Mouse (Mus musculus): ENCODE results near the gene Hpcal1. TPM values are rescaled to one million over a fixed set of nuclear protein-coding genes. Genes with fewer than 3 reads are reported as not detected.

Hpcal1 gene
- polyA plus RNA-seq, 1 experiment from 2014 or later: 33.3 TPM

DNA sequence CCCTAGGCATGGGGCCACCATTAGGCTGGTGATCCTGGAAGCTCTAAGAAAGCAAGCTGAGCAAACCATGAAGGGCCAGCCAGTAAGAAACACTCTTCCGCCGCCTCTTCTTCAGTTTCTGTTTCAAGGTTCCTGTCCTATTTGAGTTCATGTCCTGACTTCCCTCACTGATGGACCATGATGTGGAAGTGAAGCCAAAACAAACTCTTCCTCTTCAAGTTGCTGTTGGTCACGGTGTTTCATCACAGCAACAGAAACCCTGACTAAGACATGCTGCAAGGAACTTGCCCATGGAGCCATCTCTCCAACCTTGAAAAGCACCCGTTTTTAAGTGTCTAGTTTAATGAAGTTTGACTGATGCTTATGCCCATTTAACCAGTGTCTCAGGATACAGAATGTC, 11.1 kb upstream of the Hpcal1 start:
- no peak overlapping the region for H3K9ac ChIP-seq (ENCODE audit: low read length)
- H3K4me1 ChIP-seq (ENCODE audit: control insufficient read depth, insufficient read depth, low read length): no peaks in the 10 kb centered on the region
- no peak for ATAC-seq
- no peak overlapping the region for H3K27ac ChIP-seq (ENCODE audit: low read depth, low read length)
- no peaks in the 10 kb centered on the region for H3K9me3 ChIP-seq (replicated peaks; ENCODE audit: control insufficient read depth, low read length)
- H3K27me3 ChIP-seq (replicated peaks; ENCODE audit: control insufficient read depth, insufficient read depth, low read length): no peaks in the 10 kb centered on the region
- no peak overlapping the region for H3K4me2 ChIP-seq (ENCODE audit: low read length)
- H3K36me3 ChIP-seq (ENCODE audit: control insufficient read depth, insufficient read depth, low read length): no peaks in the 10 kb centered on the region
- DNase-seq (ENCODE audit: low spot score): no peak
- 95% methylated on average over 4 of the region's 4 CpGs for WGBS
- no peak overlapping the region for H3K4me3 ChIP-seq (ENCODE audit: low read depth, low read length)

DNA sequence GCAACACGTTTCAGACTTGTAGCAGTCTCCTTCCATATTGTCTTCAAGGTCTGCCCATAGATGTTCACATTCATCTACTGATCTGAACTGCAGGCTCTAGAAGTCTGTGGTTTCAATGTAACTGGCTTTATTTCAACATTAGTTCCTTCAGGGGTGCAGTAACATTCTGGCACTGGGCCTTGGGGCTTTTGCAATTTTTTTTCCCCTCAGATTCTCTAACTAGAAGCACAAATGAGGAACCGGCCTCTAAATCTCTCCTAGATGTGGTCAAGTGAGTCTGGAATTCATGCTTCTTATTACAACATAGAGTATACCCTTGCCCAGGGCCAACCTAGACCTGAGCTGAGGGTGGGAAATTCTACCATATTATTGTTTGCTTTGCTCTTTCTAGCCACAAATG, 8.5 kb upstream of the Hpcal1 start:
- H3K4me3 ChIP-seq (ENCODE audit: low read depth, low read length): no peak overlapping the region
- H3K36me3 ChIP-seq (ENCODE audit: control insufficient read depth, insufficient read depth, low read length): no peaks in the 10 kb centered on the region
- DNase-seq (ENCODE audit: low spot score) (no peak), ATAC-seq (no peak)
- 88% methylated on average over 2 of the region's 2 CpGs for WGBS
- no peak overlapping the region for H3K27ac ChIP-seq (ENCODE audit: low read depth, low read length)
- no peaks in the 10 kb centered on the region for H3K4me1 ChIP-seq (ENCODE audit: control insufficient read depth, insufficient read depth, low read length)
- H3K27me3 ChIP-seq (replicated peaks; ENCODE audit: control insufficient read depth, insufficient read depth, low read length): no peaks in the 10 kb centered on the region
- no peaks in the 10 kb centered on the region for H3K9me3 ChIP-seq (replicated peaks; ENCODE audit: control insufficient read depth, low read length)
- H3K4me2 ChIP-seq (ENCODE audit: low read length): no peak overlapping the region
- no peak overlapping the region for H3K9ac ChIP-seq (ENCODE audit: low read length)

GRCm38 (mm10) chr12:17684315-17684714, 6.3 kb upstream of the Hpcal1 start:
- H3K27me3 ChIP-seq (replicated peaks; ENCODE audit: control insufficient read depth, insufficient read depth, low read length): no peaks in the 10 kb centered on the region
- no peaks in the 10 kb centered on the region for H3K4me1 ChIP-seq (ENCODE audit: control insufficient read depth, insufficient read depth, low read length)
- DNase-seq (ENCODE audit: low spot score): no peak
- 79% methylated on average over 1 of the region's 1 CpGs for WGBS
- H3K9me3 ChIP-seq (replicated peaks; ENCODE audit: control insufficient read depth, low read length): no peaks in the 10 kb centered on the region
- no peak overlapping the region for H3K27ac ChIP-seq (ENCODE audit: low read depth, low read length)
- H3K9ac ChIP-seq (ENCODE audit: low read length): no peak overlapping the region
- H3K4me2 ChIP-seq (ENCODE audit: low read length): no peak overlapping the region
- H3K36me3 ChIP-seq (ENCODE audit: control insufficient read depth, insufficient read depth, low read length): no peaks in the 10 kb centered on the region
- no peak overlapping the region for H3K4me3 ChIP-seq (ENCODE audit: low read depth, low read length)
- ATAC-seq: no peak

- 75% methylated on average over 2 of the region's 2 CpGs for WGBS
- DNase-seq (ENCODE audit: low spot score) (no peak), ATAC-seq (no peak)
- H3K4me3 ChIP-seq (ENCODE audit: low read depth, low read length): no peak overlapping the region
- H3K9ac ChIP-seq (ENCODE audit: low read length): no peak overlapping the region
- no peaks in the 10 kb centered on the region for H3K36me3 ChIP-seq (ENCODE audit: control insufficient read depth, insufficient read depth, low read length)
- no peaks in the 10 kb centered on the region for H3K4me1 ChIP-seq (ENCODE audit: control insufficient read depth, insufficient read depth, low read length)
- no peak overlapping the region for H3K4me2 ChIP-seq (ENCODE audit: low read length)
- no peaks in the 10 kb centered on the region for H3K9me3 ChIP-seq (replicated peaks; ENCODE audit: control insufficient read depth, low read length)
- no peak overlapping the region for H3K27ac ChIP-seq (ENCODE audit: low read depth, low read length)
- no peaks in the 10 kb centered on the region for H3K27me3 ChIP-seq (replicated peaks; ENCODE audit: control insufficient read depth, insufficient read depth, low read length)
Measured at GRCm38 (mm10) chr12:17686116-17686515, 4.5 kb upstream of the Hpcal1 start.

DNA sequence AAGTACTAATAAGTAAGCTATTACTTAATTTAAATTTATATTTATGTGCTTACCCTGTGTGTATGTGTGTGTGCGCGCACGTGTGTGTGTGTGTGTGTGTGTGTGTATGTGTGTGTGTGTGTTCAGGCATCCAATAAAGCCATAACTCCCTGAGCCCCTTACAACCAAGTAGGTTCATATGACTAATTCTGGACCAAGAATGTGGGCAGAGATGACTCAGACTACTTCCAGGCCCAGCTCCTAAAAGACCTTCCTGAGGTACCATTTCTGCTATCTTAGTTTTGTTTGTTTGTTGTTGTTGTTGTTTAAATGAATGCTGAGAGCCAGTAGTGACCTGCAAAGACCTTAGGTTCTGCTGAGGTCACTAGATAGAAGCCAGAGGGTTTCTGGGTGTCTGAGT, 1.7 kb upstream of the Hpcal1 start:
- H3K4me1 ChIP-seq (ENCODE audit: control insufficient read depth, insufficient read depth, low read length): peaks cover 17% of the 10 kb centered on the region
- H3K27me3 ChIP-seq (replicated peaks; ENCODE audit: control insufficient read depth, insufficient read depth, low read length): no peaks in the 10 kb centered on the region
- no peak overlapping the region for H3K27ac ChIP-seq (ENCODE audit: low read depth, low read length)
- WGBS: 90% methylated on average over 3 of the region's 3 CpGs
- H3K9me3 ChIP-seq (replicated peaks; ENCODE audit: control insufficient read depth, low read length): no peaks in the 10 kb centered on the region
- no peaks in the 10 kb centered on the region for H3K36me3 ChIP-seq (ENCODE audit: control insufficient read depth, insufficient read depth, low read length)
- no peak for DNase-seq (ENCODE audit: low spot score)
- no peak overlapping the region for H3K4me3 ChIP-seq (ENCODE audit: low read depth, low read length)
- H3K9ac ChIP-seq (ENCODE audit: low read length): no peak overlapping the region
- no peak overlapping the region for H3K4me2 ChIP-seq (ENCODE audit: low read length)
- no peak for ATAC-seq

GRCm38 (mm10) chr12:17689931-17690563, 609 bp upstream of the Hpcal1 start:
- 11% methylated on average over 19 of the region's 20 CpGs for WGBS

GRCm38 (mm10) chr12:17691320-17691876, 742 bp downstream of the Hpcal1 start:
- Histone ChIP-seq H3K27me3 (replicated peaks; ENCODE audit: control insufficient read depth, insufficient read depth, low read length) (no peaks in the 10 kb centered on the region), H3K4me3 (ENCODE audit: low read depth, low read length) (peak overlapping the region; percentile 72), H3K9ac (ENCODE audit: low read length) (peak overlapping the region; percentile 80), H3K4me1 (ENCODE audit: control insufficient read depth, insufficient read depth, low read length) (peaks cover 17% of the 10 kb centered on the region), H3K9me3 (replicated peaks; ENCODE audit: control insufficient read depth, low read length) (no peaks in the 10 kb centered on the region), H3K4me2 (ENCODE audit: low read length) (peak overlapping the region; percentile 93), H3K36me3 (ENCODE audit: control insufficient read depth, insufficient read depth, low read length) (no peaks in the 10 kb centered on the region), H3K27ac (ENCODE audit: low read depth, low read length) (no peak overlapping the region)
- WGBS: under 1% methylated on average over 30 of the region's 30 CpGs
- DNase-seq (ENCODE audit: low spot score) (peak; percentile 49), ATAC-seq (peak; percentile 40)

More at GRCm38 (mm10) chr12:17689931-17690563, 609 bp upstream of the Hpcal1 start:
- Histone ChIP-seq H3K27me3 (replicated peaks; ENCODE audit: control insufficient read depth, insufficient read depth, low read length) (no peaks in the 10 kb centered on the region), H3K27ac (ENCODE audit: low read depth, low read length) (no peak overlapping the region), H3K36me3 (ENCODE audit: control insufficient read depth, insufficient read depth, low read length) (no peaks in the 10 kb centered on the region), H3K9ac (ENCODE audit: low read length) (no peak overlapping the region), H3K4me2 (ENCODE audit: low read length) (peak overlapping the region; percentile 93), H3K9me3 (replicated peaks; ENCODE audit: control insufficient read depth, low read length) (no peaks in the 10 kb centered on the region), H3K4me3 (ENCODE audit: low read depth, low read length) (peak overlapping the region; percentile 72), H3K4me1 (ENCODE audit: control insufficient read depth, insufficient read depth, low read length) (peaks cover 17% of the 10 kb centered on the region)
- no peak for ATAC-seq
- no peak for DNase-seq (ENCODE audit: low spot score)

DNA sequence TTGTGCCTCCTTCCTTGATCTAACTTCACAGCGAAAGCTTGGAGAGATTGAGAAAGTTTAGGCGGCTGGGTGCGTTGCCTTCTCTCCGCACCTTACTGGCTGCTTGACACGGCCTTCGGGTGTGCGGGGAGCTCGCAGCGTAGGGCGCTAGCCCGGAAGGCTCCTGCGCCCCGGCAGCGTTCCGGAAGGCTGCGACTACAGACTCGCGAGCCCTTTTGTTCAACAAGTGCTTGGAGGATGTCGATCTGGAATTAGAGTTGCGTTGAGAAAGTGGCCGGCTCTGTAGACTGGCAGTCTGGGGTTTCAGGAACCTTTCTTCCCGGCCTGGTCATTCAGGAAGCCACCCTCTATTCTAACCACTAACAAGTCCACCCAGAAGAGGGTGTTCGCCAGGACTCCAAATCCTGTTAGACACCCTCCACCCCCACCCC, 1.2 kb downstream of the Hpcal1 start:
- peak; percentile 42 for DNase-seq (ENCODE audit: low spot score)
- H3K4me3 ChIP-seq (ENCODE audit: low read depth, low read length): peak overlapping the region; percentile 72
- peak overlapping the region; percentile 80 for H3K9ac ChIP-seq (ENCODE audit: low read length)
- under 1% methylated on average over 23 of the region's 23 CpGs for WGBS
- no peak overlapping the region for H3K27ac ChIP-seq (ENCODE audit: low read depth, low read length)
- H3K27me3 ChIP-seq (replicated peaks; ENCODE audit: control insufficient read depth, insufficient read depth, low read length): no peaks in the 10 kb centered on the region
- peak overlapping the region; percentile 93 for H3K4me2 ChIP-seq (ENCODE audit: low read length)
- H3K4me1 ChIP-seq (ENCODE audit: control insufficient read depth, insufficient read depth, low read length): peaks cover 17% of the 10 kb centered on the region
- no peaks in the 10 kb centered on the region for H3K36me3 ChIP-seq (ENCODE audit: control insufficient read depth, insufficient read depth, low read length)
- ATAC-seq: no peak
- H3K9me3 ChIP-seq (replicated peaks; ENCODE audit: control insufficient read depth, low read length): no peaks in the 10 kb centered on the region

GRCm38 (mm10) chr12:17692356-17692755, 1.7 kb downstream of the Hpcal1 start:
- Histone ChIP-seq H3K4me2 (ENCODE audit: low read length) (peak overlapping the region; percentile 93), H3K4me3 (ENCODE audit: low read depth, low read length) (peak overlapping the region; percentile 72), H3K27me3 (replicated peaks; ENCODE audit: control insufficient read depth, insufficient read depth, low read length) (no peaks in the 10 kb centered on the region), H3K9ac (ENCODE audit: low read length) (peak overlapping the region; percentile 80), H3K36me3 (ENCODE audit: control insufficient read depth, insufficient read depth, low read length) (no peaks in the 10 kb centered on the region), H3K4me1 (ENCODE audit: control insufficient read depth, insufficient read depth, low read length) (peaks cover 17% of the 10 kb centered on the region), H3K9me3 (replicated peaks; ENCODE audit: control insufficient read depth, low read length) (no peaks in the 10 kb centered on the region), H3K27ac (ENCODE audit: low read depth, low read length) (no peak overlapping the region)
- no peak for ATAC-seq
- DNase-seq (ENCODE audit: low spot score): peak; percentile 11
- 22% methylated on average over 5 of the region's 5 CpGs for WGBS

Measured in forebrain, embryonic 14.5 days (tissue).